Comparison of ENCODE assay signal across 8 mouse cellular contexts in the genomic region with DNA sequence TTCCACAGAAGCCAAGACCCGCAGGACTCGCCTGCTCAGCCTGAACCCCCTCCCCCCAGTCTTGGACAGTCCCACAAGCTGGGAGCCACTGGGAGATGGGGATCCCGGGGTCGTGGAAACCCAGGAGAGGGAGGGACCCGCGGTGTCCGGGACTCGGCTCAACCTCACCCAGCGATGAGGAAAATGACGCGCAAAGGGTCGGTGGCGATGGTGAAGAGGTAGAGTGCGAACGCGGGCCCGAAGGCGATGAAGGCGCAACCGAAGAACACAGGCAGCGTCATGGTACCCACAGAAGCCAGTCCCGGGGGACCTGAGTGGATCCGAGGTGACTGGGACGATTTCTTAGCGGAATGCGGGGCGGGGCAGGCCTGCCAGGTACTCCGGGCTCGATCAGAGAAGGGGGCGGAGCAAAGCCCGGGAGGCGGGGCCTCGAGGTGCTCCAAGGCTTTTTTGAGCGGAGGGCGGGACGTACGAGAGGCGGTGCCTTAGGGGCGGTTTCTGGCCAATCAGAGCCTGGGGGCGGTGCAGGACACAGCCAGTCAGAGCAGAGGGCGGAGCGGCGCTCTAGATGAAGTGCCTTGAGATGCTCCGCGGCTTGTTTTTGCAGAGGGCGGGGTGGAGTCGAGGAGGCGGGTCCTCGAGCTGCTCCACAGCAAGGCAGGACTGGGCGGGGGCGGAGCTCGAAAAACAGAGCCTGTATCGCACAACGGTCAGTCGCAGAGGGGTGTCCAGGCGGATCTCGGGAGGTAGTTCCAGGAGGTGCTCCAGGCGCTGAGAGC. TPM values are rescaled to one million over a fixed set of nuclear protein-coding genes. Genes with fewer than 3 reads are reported as not detected.
DNase-seq lines count a peak whose midpoint lies in the region; ATAC-seq and TF ChIP-seq lines count a peak whose summit lies in the region.

A gene (minus strand): TSS at position 409 of the 779 bp plus-strand sequence.

- H3K9me3 ChIP-seq in forebrain, embryonic 10.5 days: no peaks in the 10 kb centered on the region
- H3K9me3 ChIP-seq in heart, embryonic 15.5 days (replicated peaks): no peaks in the 10 kb centered on the region
- H3K9me3 ChIP-seq in liver, embryonic 14.5 days (ENCODE audit: control insufficient read depth, low read length): no peaks in the 10 kb centered on the region
- H3K9me3 ChIP-seq in neural tube, embryonic 11.5 days (ENCODE audit: control insufficient read depth, low read length): no peaks in the 10 kb centered on the region
- no peaks in the 10 kb centered on the region for H3K9me3 ChIP-seq in stomach, postnatal 0 days (ENCODE audit: control insufficient read depth, low read length)

- DNase-seq in CD8-positive naive resting alpha-beta T cell, adult 2 months (ENCODE audit: low read depth in 2 of 2, low spot score in 2 of 2): peak; percentile 94 to 97
- DNase-seq in c-Kit-positive CD71-negative TER-119-negative erythroid progenitor cells, embryonic 14.5 days (ENCODE audit: low read depth): peak; percentile 99
- peak; percentile 99 for DNase-seq in forebrain, embryonic 10.5 days (ENCODE audit: extremely low spot score, low spot score)
- DNase-seq in kidney, postnatal 25 days: peak; percentile 100
- DNase-seq in liver, embryonic 14.5 days (ENCODE audit: low read depth in 3 of 3, low spot score in 3 of 3): peak; percentile 99
- peak; percentile 98 for DNase-seq in neural tube, embryonic 11.5 days (ENCODE audit: low spot score)
- peak; percentile 99 for DNase-seq in stomach, postnatal 0 days (ENCODE audit: low spot score)

- under 1% methylated on average over 58 of the region's 58 CpGs for WGBS in forebrain, embryonic 10.5 days
- under 1% methylated on average over 58 of the region's 58 CpGs for WGBS in heart, embryonic 15.5 days
- under 1% methylated on average over 58 of the region's 58 CpGs for WGBS in liver, embryonic 14.5 days (ENCODE audit: insufficient replicate concordance)
- WGBS in neural tube, embryonic 11.5 days: under 1% methylated on average over 57 of the region's 58 CpGs
- WGBS in stomach, postnatal 0 days: under 1% methylated on average over 58 of the region's 58 CpGs

- H3K4me2 ChIP-seq in heart, embryonic 15.5 days: peak within 1 kb of the TSS; percentile 100
- H3K4me2 ChIP-seq in liver, embryonic 14.5 days (ENCODE audit: low read depth): peak within 1 kb of the TSS; percentile 95
- H3K4me2 ChIP-seq in neural tube, embryonic 11.5 days (ENCODE audit: low read depth): peak within 1 kb of the TSS; percentile 92
- H3K4me2 ChIP-seq in stomach, postnatal 0 days (replicated peaks; ENCODE audit: low read depth): peak within 1 kb of the TSS; percentile 92

- peak within 1 kb of the TSS; percentile 70 for H3K4me3 ChIP-seq in forebrain, embryonic 10.5 days
- H3K4me3 ChIP-seq in heart, embryonic 15.5 days: peak within 1 kb of the TSS; percentile 81
- peak within 1 kb of the TSS; percentile 58 for H3K4me3 ChIP-seq in liver, embryonic 14.5 days (ENCODE audit: insufficient read depth in 1 of 2, low read depth in 2 of 2, low read length in 2 of 2)
- peak within 1 kb of the TSS; percentile 47 for H3K4me3 ChIP-seq in neural tube, embryonic 11.5 days (ENCODE audit: low read depth, low read length)
- H3K4me3 ChIP-seq in stomach, postnatal 0 days (ENCODE audit: low read depth, low read length): peak within 1 kb of the TSS; percentile 60

- peaks cover 45% of the 10 kb centered on the region for H3K27me3 ChIP-seq in forebrain, embryonic 10.5 days (ENCODE audit: poor library complexity, severe bottlenecking)
- H3K27me3 ChIP-seq in heart, embryonic 15.5 days: no peaks in the 10 kb centered on the region
- H3K27me3 ChIP-seq in liver, embryonic 14.5 days (ENCODE audit: control insufficient read depth, insufficient read depth, low read length): no peaks in the 10 kb centered on the region; the same call in 1 of the 2 replicates
- H3K27me3 ChIP-seq in neural tube, embryonic 11.5 days (ENCODE audit: control insufficient read depth, insufficient read depth, low read length): peaks cover 7% of the 10 kb centered on the region; the same call in 1 of the 2 replicates
- H3K27me3 ChIP-seq in stomach, postnatal 0 days (ENCODE audit: control insufficient read depth, insufficient read depth, low read length): no peaks in the 10 kb centered on the region

- no peak for TF ChIP-seq EP300 in liver, embryonic 14.5 days (IDR thresholded peaks at IDR 0.05; ENCODE audit: low read depth)
- TF ChIP-seq EP300 in stomach, postnatal 0 days (optimal IDR thresholded peaks at IDR 0.05): no peak

- no peaks in the 10 kb centered on the region for H3K36me3 ChIP-seq in forebrain, embryonic 10.5 days (replicated peaks)
- H3K36me3 ChIP-seq in heart, embryonic 15.5 days: no peaks in the 10 kb centered on the region
- no peaks in the 10 kb centered on the region for H3K36me3 ChIP-seq in liver, embryonic 14.5 days (replicated peaks; ENCODE audit: control insufficient read depth, insufficient read depth, low read depth)
- H3K36me3 ChIP-seq in neural tube, embryonic 11.5 days (ENCODE audit: control insufficient read depth, insufficient read depth, low read length): no peaks in the 10 kb centered on the region
- no peaks in the 10 kb centered on the region for H3K36me3 ChIP-seq in stomach, postnatal 0 days (ENCODE audit: control insufficient read depth, insufficient read depth, low read length)

- peak within 1 kb of the TSS; percentile 60 for H3K27ac ChIP-seq in forebrain, embryonic 10.5 days
- 0 out of 2 replicates have a peak within 1 kb of the TSS, but pooled peaks have one; percentile 16 for H3K27ac ChIP-seq in heart, embryonic 15.5 days
- H3K27ac ChIP-seq in liver, embryonic 14.5 days: no peak within 1 kb of the TSS
- no peak within 1 kb of the TSS for H3K27ac ChIP-seq in neural tube, embryonic 11.5 days (ENCODE audit: low read depth, low read length)
- H3K27ac ChIP-seq in stomach, postnatal 0 days (replicated peaks): peak within 1 kb of the TSS; percentile 30; the same call in 1 of the 2 replicates

- peak; percentile 100 for ATAC-seq in heart, embryonic 15.5 days (replicated peaks; ENCODE audit: insufficient number of reproducible peaks, insufficient read depth, low FRiP score, low read depth)
- peak; percentile 99 for ATAC-seq in liver, embryonic 14.5 days (ENCODE audit: insufficient read depth)
- peak; percentile 100 for ATAC-seq in neural tube, embryonic 11.5 days (ENCODE audit: insufficient read depth, low FRiP score, low TSS enrichment)
- peak; percentile 100 for ATAC-seq in stomach, postnatal 0 days (ENCODE audit: low FRiP score, low TSS enrichment)

- peak within 1 kb of the TSS; percentile 55 for H3K9ac ChIP-seq in heart, embryonic 15.5 days
- H3K9ac ChIP-seq in liver, embryonic 14.5 days (replicated peaks): peak within 1 kb of the TSS; percentile 59; the same call in 1 of the 2 replicates
- peak within 1 kb of the TSS; percentile 37 for H3K9ac ChIP-seq in neural tube, embryonic 11.5 days (ENCODE audit: low read length)
- H3K9ac ChIP-seq in stomach, postnatal 0 days (ENCODE audit: low read length): peak within 1 kb of the TSS; percentile 62

- H3K4me1 ChIP-seq in forebrain, embryonic 10.5 days: peaks cover 22% of the 10 kb centered on the region
- H3K4me1 ChIP-seq in heart, embryonic 15.5 days (replicated peaks): peaks cover 16% of the 10 kb centered on the region
- peaks cover 4 to 11% of the 10 kb centered on the region in 2 experiments; a peak in 3 of 4 replicates for H3K4me1 ChIP-seq in liver, embryonic 14.5 days (replicated peaks; ENCODE audit: control insufficient read depth in 2 of 2, insufficient read depth in 2 of 2, low read length in 1 of 2)
- H3K4me1 ChIP-seq in neural tube, embryonic 11.5 days (ENCODE audit: control insufficient read depth, insufficient read depth, low read length): peaks cover 6% of the 10 kb centered on the region; the same call in 1 of the 2 replicates
- H3K4me1 ChIP-seq in stomach, postnatal 0 days (replicated peaks; ENCODE audit: control insufficient read depth, insufficient read depth): no peaks in the 10 kb centered on the region

- TF ChIP-seq CTCF in liver, embryonic 14.5 days (IDR thresholded peaks at IDR 0.05; ENCODE audit: low read depth): peak; percentile 16; the same call in 1 of the 2 replicates
- no peak for TF ChIP-seq CTCF in stomach, postnatal 0 days (IDR thresholded peaks at IDR 0.05; ENCODE audit: low read depth)

RNA-seq across cellular contexts. Expression of the gene that starts here (rescaled TPM):
- polyA plus RNA-seq in forebrain, embryonic 10.5 days (2016; fragmentation: Nextera tagmentation; extraction: Ambion mirVana): 1.00 and 1.5 TPM in 2 replicates
- polyA plus RNA-seq in heart, embryonic 15.5 days (2015; fragmentation: Nextera tagmentation; extraction: Ambion mirVana): 1.7 and 2.7 TPM in 2 replicates
- polyA plus RNA-seq in liver, embryonic 14.5 days (2012; rRNA removed): 0.77 and 0.80 TPM in 2 replicates
- polyA plus RNA-seq in liver, embryonic 14.5 days (2014; fragmentation: Nextera tagmentation; extraction: Ambion mirVana): 2.4 and 2.5 TPM in 2 replicates
- polyA plus RNA-seq in neural tube, embryonic 11.5 days (2014; fragmentation: Nextera tagmentation; extraction: Ambion mirVana): 1.0 and 2.2 TPM in 2 replicates
- 3.0 and 3.2 TPM in 2 replicates for polyA plus RNA-seq in stomach, postnatal 0 days (2015; fragmentation: Nextera tagmentation; extraction: Ambion mirVana)

Comparison
In these comparisons a context has a peak if more than half of its experiments do, and no peak if none do; other contexts are left out.
1. H3K27ac ChIP-seq: peak in forebrain, embryonic 10.5 days (single experiment), heart, embryonic 15.5 days (single experiment) and stomach, postnatal 0 days (single experiment); none in liver, embryonic 14.5 days (single experiment) and neural tube, embryonic 11.5 days (single experiment).
2. Peak in every context shown above with its lines, with median percentiles within 50 percentile points of each other: DNase-seq, H3K4me3 ChIP-seq, ATAC-seq, H3K4me2 ChIP-seq and H3K9ac ChIP-seq.